ENCODE assay signal across 8 mouse cellular contexts in the genomic region with DNA sequence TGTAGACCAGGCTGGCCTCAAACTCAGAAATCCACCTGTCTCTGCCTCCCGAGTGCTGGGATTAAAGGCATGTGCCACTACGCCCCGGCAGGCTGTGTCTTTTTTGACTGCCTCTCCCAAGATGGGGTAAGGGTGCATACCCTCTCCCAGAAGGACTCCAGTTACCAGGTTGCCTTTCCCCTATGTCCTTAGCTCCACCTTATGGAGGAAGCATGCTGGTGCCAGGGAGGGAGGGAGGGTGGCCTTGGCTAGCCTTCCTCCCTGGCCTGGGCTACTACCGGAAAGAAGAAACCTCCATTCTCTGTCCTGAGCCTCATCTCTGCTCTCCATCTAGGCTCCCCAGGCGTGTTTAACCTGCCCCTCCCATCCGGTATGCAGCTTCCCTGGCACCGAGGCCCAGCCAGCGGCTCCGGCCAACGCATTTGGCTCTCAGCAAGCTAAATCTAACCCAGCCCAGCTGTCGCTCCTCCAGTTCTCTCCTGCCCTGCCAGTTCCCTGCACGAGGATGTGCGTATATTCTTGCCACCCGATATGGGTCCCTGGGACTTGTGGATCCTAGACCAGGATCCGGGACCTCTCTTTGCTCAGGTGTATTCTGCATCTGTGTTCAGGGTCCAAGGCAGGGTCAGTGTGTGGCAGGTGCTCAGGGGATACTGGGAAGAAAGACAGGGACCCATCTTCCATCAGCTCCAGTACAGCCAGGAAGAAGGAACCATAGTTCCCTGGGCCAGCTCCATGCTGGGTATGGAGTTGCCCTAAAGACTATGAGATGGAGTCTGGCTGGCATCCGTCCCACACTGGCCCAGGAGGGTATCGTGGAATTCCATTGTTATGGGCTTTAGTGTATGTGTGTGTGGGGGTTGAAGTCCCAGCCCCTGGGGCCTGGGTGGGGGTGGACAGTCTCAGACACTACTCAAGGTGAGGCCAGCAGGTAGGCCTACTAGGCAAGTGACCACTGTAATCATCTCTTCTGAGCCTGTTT. TPM values are rescaled to one million over a fixed set of nuclear protein-coding genes. Genes with fewer than 3 reads are reported as not detected.
DNase-seq lines count a peak whose midpoint lies in the region; ATAC-seq and TF ChIP-seq lines count a peak whose summit lies in the region.

No protein-coding gene starts in this region.

- H3K9me3 ChIP-seq in midbrain, postnatal 0 days (ENCODE audit: low read length) = no peaks in the 10 kb centered on the region

- no peak for ATAC-seq in midbrain, postnatal 0 days (ENCODE audit: low FRiP score)
- no peak for ATAC-seq in megakaryocyte, adult 5-6 weeks (ENCODE audit: poor library complexity, severe bottlenecking)

- H3K36me3 ChIP-seq in midbrain, postnatal 0 days (ENCODE audit: insufficient read depth, low read length) = no peaks in the 10 kb centered on the region

- H3K27ac ChIP-seq in layer of hippocampus, adult 2 months = peak overlapping the region; percentile 57
- no peak overlapping the region for H3K27ac ChIP-seq in midbrain, postnatal 0 days (ENCODE audit: low read depth, low read length)

- H3K4me3 ChIP-seq in layer of hippocampus, adult 2 months = no peak overlapping the region
- no peak overlapping the region for H3K4me3 ChIP-seq in midbrain, postnatal 0 days (ENCODE audit: low read depth, low read length)

- no peaks in the 10 kb centered on the region for H3K27me3 ChIP-seq in midbrain, postnatal 0 days (ENCODE audit: insufficient read depth, low read length)

- no peak overlapping the region for H3K9ac ChIP-seq in midbrain, postnatal 0 days (replicated peaks; ENCODE audit: low read length, poor library complexity, severe bottlenecking)

- intact Hi-C loops in gastrocnemius, postnatal 14 days (cut with DNase I; ENCODE audit: low total_unique reads) = no loop called here

- peaks cover 18% of the 10 kb centered on the region for H3K4me1 ChIP-seq in midbrain, postnatal 0 days (ENCODE audit: insufficient read depth, low read length)

- peak; percentile 46 for DNase-seq in kidney, adult 11 months
- no peak for DNase-seq in kidney, postnatal 14 days
- DNase-seq in cerebellum, adult 18-20 months = peak; percentile 75 to 80
- DNase-seq in gastrocnemius, postnatal 14 days = peak; percentile 90
- DNase-seq in layer of hippocampus, adult 2 months (ENCODE audit: low spot score in 2 of 2) = peak; percentile 71 to 75
- DNase-seq in midbrain, postnatal 0 days (ENCODE audit: low spot score) = peak; percentile 80
- no peak for DNase-seq in ovary, postnatal 14 days (ENCODE audit: low spot score)

- peak; percentile 45 for TF ChIP-seq CTCF in layer of hippocampus, adult 2 months (conservative IDR thresholded peaks at IDR 0.05)
- peak; percentile 39; the same call in 1 of the 2 replicates for TF ChIP-seq CTCF in midbrain, postnatal 0 days (IDR thresholded peaks at IDR 0.05)

- no peak overlapping the region for H3K4me2 ChIP-seq in midbrain, postnatal 0 days (ENCODE audit: low read depth, low read length, poor library complexity, severe bottlenecking)

- WGBS in midbrain, postnatal 0 days = 54% methylated on average over 17 of the region's 17 CpGs

RNA-seq across cellular contexts. Expression of gene Osbpl2, which starts 4.9 kb away (rescaled TPM):
- 10 to 100 TPM; 15.8 to 17.2 TPM for total RNA-seq in gastrocnemius, postnatal 14 days (2021)
- 10 to 100 TPM; 46.0 to 49.2 TPM for total RNA-seq in layer of hippocampus, adult 2 months (2021)
- 52.6 and 67.5 TPM in 2 replicates for total RNA-seq in midbrain, postnatal 0 days (2014; rRNA removed)
- 64.9 and 70.3 TPM in 2 replicates for polyA plus RNA-seq in midbrain, postnatal 0 days (2015; fragmentation: Nextera tagmentation; extraction: Ambion mirVana)
- 22.0 and 23.2 TPM in 2 replicates for total RNA-seq in megakaryocyte, adult 5-6 weeks (2015)
- total RNA-seq in megakaryocyte, adult 5-6 weeks (2017) = 39.8 and 62.2 TPM in 2 replicates

RNA-seq across cellular contexts. Expression of gene Hrh3, which starts 9.9 kb away (rescaled TPM):
- total RNA-seq in gastrocnemius, postnatal 14 days (2021) = under 1 TPM; 0.23 to 0.33 TPM
- 10 to 100 TPM; 46.4 to 47.6 TPM for total RNA-seq in layer of hippocampus, adult 2 months (2021)
- total RNA-seq in midbrain, postnatal 0 days (2014; rRNA removed) = 6.2 and 9.3 TPM in 2 replicates
- 4.9 and 6.2 TPM in 2 replicates for polyA plus RNA-seq in midbrain, postnatal 0 days (2015; fragmentation: Nextera tagmentation; extraction: Ambion mirVana)
- 0.04 TPM in 1 of 2 replicates, not detected in the other for total RNA-seq in megakaryocyte, adult 5-6 weeks (2015)
- not detected in 2 replicates for total RNA-seq in megakaryocyte, adult 5-6 weeks (2017)

RNA-seq across cellular contexts. Expression of gene Mtg2, which starts 43.8 kb away (rescaled TPM):
- total RNA-seq in gastrocnemius, postnatal 14 days (2021) = 10 to 100 TPM in 1 of 2 experiments, 1 to 10 TPM in 1; 9.5 to 10.9 TPM
- 10 to 100 TPM; 19.2 to 22.7 TPM for total RNA-seq in layer of hippocampus, adult 2 months (2021)
- 18.0 and 21.3 TPM in 2 replicates for total RNA-seq in midbrain, postnatal 0 days (2014; rRNA removed)
- 27.3 and 29.1 TPM in 2 replicates for polyA plus RNA-seq in midbrain, postnatal 0 days (2015; fragmentation: Nextera tagmentation; extraction: Ambion mirVana)
- total RNA-seq in megakaryocyte, adult 5-6 weeks (2015) = 3.3 and 4.9 TPM in 2 replicates
- 4.5 and 6.6 TPM in 2 replicates for total RNA-seq in megakaryocyte, adult 5-6 weeks (2017)

RNA-seq across cellular contexts. Expression of gene Adrm1, which starts 57.1 kb away (rescaled TPM):
- total RNA-seq in gastrocnemius, postnatal 14 days (2021) = 10 to 100 TPM; 95.7 to 97.3 TPM
- total RNA-seq in layer of hippocampus, adult 2 months (2021) = 100 to 1,000 TPM; 105 to 108 TPM
- 98.2 and 105 TPM in 2 replicates for total RNA-seq in midbrain, postnatal 0 days (2014; rRNA removed)
- 222 and 224 TPM in 2 replicates for polyA plus RNA-seq in midbrain, postnatal 0 days (2015; fragmentation: Nextera tagmentation; extraction: Ambion mirVana)
- 55.7 and 58.0 TPM in 2 replicates for total RNA-seq in megakaryocyte, adult 5-6 weeks (2015)
- total RNA-seq in megakaryocyte, adult 5-6 weeks (2017) = 32.0 and 39.1 TPM in 2 replicates

Comparison
In these comparisons a context has a peak if more than half of its experiments do, and no peak if none do; other contexts are left out.
1. DNase-seq: peak in kidney, adult 11 months (single experiment), cerebellum, adult 18-20 months (2 of 2), gastrocnemius, postnatal 14 days (single experiment), layer of hippocampus, adult 2 months (2 of 2) and midbrain, postnatal 0 days (single experiment); none in kidney, postnatal 14 days (single experiment) and ovary, postnatal 14 days (single experiment).